ENCODE assay signal across 8 mouse cellular contexts in the genomic region with DNA sequence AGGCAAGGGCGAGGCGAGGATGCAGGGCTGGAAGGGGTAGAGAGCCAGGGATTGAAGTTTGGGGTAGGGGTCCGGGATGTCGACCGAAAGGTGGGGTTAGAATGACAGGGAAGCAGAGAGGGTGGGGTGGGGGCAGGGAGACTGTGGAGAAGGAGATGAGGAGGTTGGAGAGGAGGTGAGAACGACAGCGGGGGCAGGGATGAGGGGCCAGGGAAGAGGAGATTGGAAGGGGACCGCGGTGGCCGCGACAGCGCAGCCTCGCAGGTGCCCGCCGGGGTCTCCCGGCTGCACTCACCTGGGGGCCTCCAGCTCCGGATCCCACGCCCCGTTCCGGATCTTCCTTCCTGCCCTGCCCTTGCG. TPM values are rescaled to one million over a fixed set of nuclear protein-coding genes. Genes with fewer than 3 reads are reported as not detected.
DNase-seq lines count a peak whose midpoint lies in the region; ATAC-seq and TF ChIP-seq lines count a peak whose summit lies in the region.

No protein-coding gene starts in this region.

- peaks cover 5% of the 10 kb centered on the region; the same call in 1 of the 2 replicates for H3K9me3 ChIP-seq in limb, embryonic 14.5 days (ENCODE audit: control insufficient read depth, low read length)
- H3K9me3 ChIP-seq in stomach, embryonic 15.5 days: no peaks in the 10 kb centered on the region

- H3K36me3 ChIP-seq in spleen, adult 2 months (ENCODE audit: control insufficient read depth, insufficient read depth, low read length): no peaks in the 10 kb centered on the region
- no peaks in the 10 kb centered on the region for H3K36me3 ChIP-seq in limb, embryonic 14.5 days (ENCODE audit: control insufficient read depth, insufficient read depth, low read length)
- H3K36me3 ChIP-seq in stomach, embryonic 15.5 days: no peaks in the 10 kb centered on the region

- TF ChIP-seq CTCF in spleen, adult 2 months (IDR thresholded peaks at IDR 0.05; ENCODE audit: extremely low read depth, insufficient read depth, insufficient read length, insufficient replicate concordance): no peak

- no peak for DNase-seq in frontal cortex, postnatal 25 days (ENCODE audit: low spot score in 2 of 2)
- no peak for DNase-seq in spleen, adult 2 months (ENCODE audit: low read depth in 1 of 2, low spot score in 2 of 2)
- no peak for DNase-seq in spleen, adult 12 weeks (ENCODE audit: low spot score)
- no peak for DNase-seq in limb, embryonic 14.5 days (ENCODE audit: low spot score)
- no peak for DNase-seq in urinary bladder, postnatal 36 days (ENCODE audit: low spot score in 2 of 2)

- peak; percentile 6 for ATAC-seq in frontal cortex, adult (ENCODE audit: low TSS enrichment)
- ATAC-seq in limb, embryonic 14.5 days (ENCODE audit: low FRiP score, low read depth): no peak; the same call in none of the 2 replicates
- no peak for ATAC-seq in stomach, embryonic 15.5 days (ENCODE audit: insufficient read depth, low FRiP score, low read depth)
- ATAC-seq in CD4-positive, CD25-positive, alpha-beta regulatory T cell, adult 4 months: no peak

- H3K4me2 ChIP-seq in limb, embryonic 14.5 days (replicated peaks; ENCODE audit: low read depth, low read length, severe bottlenecking): peak overlapping the region; percentile 82
- H3K4me2 ChIP-seq in stomach, embryonic 15.5 days: peak overlapping the region; percentile 91

- H3K9ac ChIP-seq in limb, embryonic 14.5 days (ENCODE audit: low read depth, low read length, severe bottlenecking): peak overlapping the region; percentile 76
- H3K9ac ChIP-seq in stomach, embryonic 15.5 days: no peak overlapping the region

- no peaks in the 10 kb centered on the region for H3K27me3 ChIP-seq in spleen, adult 2 months (ENCODE audit: control insufficient read depth, insufficient read depth, low read length)
- peaks cover 7% of the 10 kb centered on the region for H3K27me3 ChIP-seq in limb, embryonic 14.5 days (ENCODE audit: control insufficient read depth, insufficient read depth, low read length)
- H3K27me3 ChIP-seq in stomach, embryonic 15.5 days (replicated peaks): peaks cover 21% of the 10 kb centered on the region

- H3K4me1 ChIP-seq in spleen, adult 2 months (ENCODE audit: control insufficient read depth, insufficient read depth, insufficient read length): peaks cover 11% of the 10 kb centered on the region; the same call in 1 of the 2 replicates
- peaks cover 10% of the 10 kb centered on the region for H3K4me1 ChIP-seq in limb, embryonic 14.5 days (ENCODE audit: control insufficient read depth, insufficient read depth, low read length)
- peaks cover 19% of the 10 kb centered on the region for H3K4me1 ChIP-seq in stomach, embryonic 15.5 days

- no peak overlapping the region for H3K27ac ChIP-seq in spleen, adult 2 months (ENCODE audit: insufficient read depth, low read length)
- H3K27ac ChIP-seq in limb, embryonic 14.5 days (replicated peaks; ENCODE audit: low read depth, low read length): no peak overlapping the region
- H3K27ac ChIP-seq in stomach, embryonic 15.5 days: no peak overlapping the region

- H3K4me3 ChIP-seq in spleen, adult 2 months (ENCODE audit: extremely low read depth, insufficient read depth, insufficient read length): peak overlapping the region; percentile 67
- H3K4me3 ChIP-seq in limb, embryonic 14.5 days (replicated peaks; ENCODE audit: low read length): peak overlapping the region; percentile 74
- peak overlapping the region; percentile 77 for H3K4me3 ChIP-seq in stomach, embryonic 15.5 days (replicated peaks)

- TF ChIP-seq POLR2A in spleen, adult 2 months (IDR thresholded peaks at IDR 0.05; ENCODE audit: low read depth, low read length): no peak
- TF ChIP-seq POLR2A in limb, embryonic 14.5 days (IDR thresholded peaks at IDR 0.05; ENCODE audit: borderline replicate concordance, extremely low read depth, insufficient read depth, insufficient read length): no peak

- 1% methylated on average over 21 of the region's 21 CpGs for WGBS in spleen, adult 2 months
- 0% methylated on average over 6 of the region's 21 CpGs for WGBS in limb, embryonic 14.5 days
- WGBS in stomach, embryonic 15.5 days: 2% methylated on average over 21 of the region's 21 CpGs

RNA-seq across cellular contexts. Expression of gene Nphp4, which starts 0.6 kb away (rescaled TPM):
- 1.2 and 2.1 TPM in 2 replicates for polyA plus RNA-seq in spleen, adult 2 months (2012; rRNA removed)
- polyA plus RNA-seq in limb, embryonic 14.5 days (2012; rRNA removed): 4.6 and 6.9 TPM in 2 replicates
- polyA plus RNA-seq in limb, embryonic 14.5 days (2014; fragmentation: Nextera tagmentation; extraction: Ambion mirVana): 2.2 and 3.1 TPM in 2 replicates
- polyA plus RNA-seq in stomach, embryonic 15.5 days (2015; fragmentation: Nextera tagmentation; extraction: Ambion mirVana): 1.9 and 2.2 TPM in 2 replicates
- under 1 TPM in 1 of 2 experiments, not detected in 1; 0.30 TPM for polyA plus RNA-seq in CD4-positive, CD25-positive, alpha-beta regulatory T cell, adult 4 months (2017; shearing (Covaris generic))

RNA-seq across cellular contexts. Expression of gene Kcnab2, which starts 0.6 kb away (rescaled TPM):
- polyA plus RNA-seq in spleen, adult 2 months (2012; rRNA removed): 34.6 and 47.0 TPM in 2 replicates
- polyA plus RNA-seq in limb, embryonic 14.5 days (2012; rRNA removed): 4.6 and 5.8 TPM in 2 replicates
- polyA plus RNA-seq in limb, embryonic 14.5 days (2014; fragmentation: Nextera tagmentation; extraction: Ambion mirVana): 7.1 and 7.2 TPM in 2 replicates
- polyA plus RNA-seq in stomach, embryonic 15.5 days (2015; fragmentation: Nextera tagmentation; extraction: Ambion mirVana): 5.0 and 5.2 TPM in 2 replicates
- 100 to 1,000 TPM in 1 of 2 experiments, 10 to 100 TPM in 1; 99.7 to 140 TPM for polyA plus RNA-seq in CD4-positive, CD25-positive, alpha-beta regulatory T cell, adult 4 months (2017; shearing (Covaris generic))
